Mouse (Mus musculus) heart, embryonic 14.5 days (tissue): Measurements from ENCODE around the gene Trpm2. TPM values are rescaled to one million over a fixed set of nuclear protein-coding genes. Genes with fewer than 3 reads are reported as not detected.

Source experiments
- ATAC-seq: fragments of 200-750 bp; cut with Nextera tagmentation; 2 replicates; pipeline ENCODE4 v1.8.0; 2017; ENCODE audit warnings: low read depth, moderate TSS enrichment; ENCODE audit not compliant: insufficient number of reproducible peaks, insufficient read depth, low FRiP score
- H3K27ac ChIP-seq, 2 experiments: fragments of 200-500 bp in 1 of 2; fragments of 300-500 bp in 1 of 2; sonication (generic) in 1 of 2; replicated peaks in 1 of 2; 2 replicates each; pipeline ENCODE4 v1.5.1; 2012 to 2014; ENCODE audit warnings: low read depth in 2 of 2, low read length in 2 of 2, control low read depth in 1 of 2, mild to moderate bottlenecking in 1 of 2, mixed read lengths in 1 of 2; ENCODE audit not compliant: control insufficient read depth in 1 of 2, insufficient read depth in 1 of 2
- H3K27me3 ChIP-seq: fragments of 300-500 bp; sonication (generic); 2 replicates; pipeline ENCODE4 v1.6.1; 2014; ENCODE audit warnings: mild to moderate bottlenecking, low read length, control low read depth; ENCODE audit not compliant: control insufficient read depth, insufficient read depth
- H3K36me3 ChIP-seq: fragments of 300-500 bp; sonication (generic); 2 replicates; pipeline ENCODE4 v1.6.1; 2014; ENCODE audit warnings: mild to moderate bottlenecking, control low read depth, low read length, mixed read lengths; ENCODE audit not compliant: control insufficient read depth, insufficient read depth
- H3K4me1 ChIP-seq, 2 experiments: fragments of 200-500 bp in 1 of 2; fragments of 300-500 bp in 1 of 2; sonication (generic) in 1 of 2; 2 replicates each; pipeline ENCODE4 v1.6.1; 2012 to 2014; ENCODE audit warnings: low read length in 2 of 2, control low read depth in 1 of 2, mixed read lengths in 1 of 2; ENCODE audit not compliant: control insufficient read depth in 2 of 2, insufficient read depth in 2 of 2
- H3K4me2 ChIP-seq: fragments of 300-500 bp; sonication (generic); 2 replicates; pipeline ENCODE4 v1.6.1; 2014; ENCODE audit warnings: mild to moderate bottlenecking, low read length
- H3K4me3 ChIP-seq, 2 experiments: fragments of 200-500 bp in 1 of 2; fragments of 300-500 bp in 1 of 2; sonication (generic) in 1 of 2; 2 replicates each; pipeline ENCODE4 v1.5.1; 2012 to 2014; ENCODE audit warnings: low read length in 2 of 2, mild to moderate bottlenecking in 2 of 2, control low read depth in 1 of 2, low read depth in 1 of 2, moderate library complexity in 1 of 2; ENCODE audit not compliant: control insufficient read depth in 1 of 2, insufficient read depth in 1 of 2
- H3K9ac ChIP-seq: fragments of 300-500 bp; sonication (generic); 2 replicates; pipeline ENCODE4 v1.6.1; 2014; ENCODE audit warnings: mild to moderate bottlenecking, low read length
- H3K9me3 ChIP-seq: fragments of 300-500 bp; sonication (generic); 2 replicates; pipeline ENCODE4 v1.6.1; 2016; ENCODE audit warnings: low read length, control low read depth; ENCODE audit not compliant: control insufficient read depth
- WGBS: fragments of 180-500 bp; shearing (Covaris S2); extraction: QIAGEN DNeasy Blood & Tissue Kit; methylation state at CpG from one replicate; pipeline ENCODE4 v1.1.7; 2014; 5-methylcytosine and 5-hydroxymethylcytosine counted together
- polyA plus RNA-seq: library from polyadenylated mRNA; unstranded; fragments of >200 nt; fragmentation: Nextera tagmentation; extraction: Ambion mirVana; gene quantifications from 2 replicates; pipeline ENCODE4 v1.2.1, GENCODE M21; 2014

Gene Trpm2
- polyA plus RNA-seq, 1 experiment from 2014 or later, result 0.51 TPM

GRCm38 (mm10) chr10:77978351-77979350 is 8.3 kb upstream of the Trpm2 start, which contains the start of gene 1810043G02Rik:
Gene 1810043G02Rik (plus strand): TSS chr10:77978524.
- Histone ChIP-seq H3K4me3 (peak within 1 kb of the TSS; percentile 60 to 70), H3K9me3 (no peaks in the 10 kb centered on the region), H3K36me3 (0 out of 2 replicates have a peak, but pooled peaks cover 4% of the 10 kb centered on the region), H3K4me1 (peaks cover 5 to 9% of the 10 kb centered on the region in 2 experiments; a peak in 3 of 4 replicates), H3K4me2 (peak within 1 kb of the TSS; percentile 84), H3K9ac (peak within 1 kb of the TSS; percentile 83), H3K27ac (peak within 1 kb of the TSS; percentile 28 to 41; a peak in 1 of 4 replicates), H3K27me3 (no peaks in the 10 kb centered on the region)
- peak; percentile 96 for ATAC-seq
- 1% methylated on average over 57 of the region's 57 CpGs for WGBS

DNA sequence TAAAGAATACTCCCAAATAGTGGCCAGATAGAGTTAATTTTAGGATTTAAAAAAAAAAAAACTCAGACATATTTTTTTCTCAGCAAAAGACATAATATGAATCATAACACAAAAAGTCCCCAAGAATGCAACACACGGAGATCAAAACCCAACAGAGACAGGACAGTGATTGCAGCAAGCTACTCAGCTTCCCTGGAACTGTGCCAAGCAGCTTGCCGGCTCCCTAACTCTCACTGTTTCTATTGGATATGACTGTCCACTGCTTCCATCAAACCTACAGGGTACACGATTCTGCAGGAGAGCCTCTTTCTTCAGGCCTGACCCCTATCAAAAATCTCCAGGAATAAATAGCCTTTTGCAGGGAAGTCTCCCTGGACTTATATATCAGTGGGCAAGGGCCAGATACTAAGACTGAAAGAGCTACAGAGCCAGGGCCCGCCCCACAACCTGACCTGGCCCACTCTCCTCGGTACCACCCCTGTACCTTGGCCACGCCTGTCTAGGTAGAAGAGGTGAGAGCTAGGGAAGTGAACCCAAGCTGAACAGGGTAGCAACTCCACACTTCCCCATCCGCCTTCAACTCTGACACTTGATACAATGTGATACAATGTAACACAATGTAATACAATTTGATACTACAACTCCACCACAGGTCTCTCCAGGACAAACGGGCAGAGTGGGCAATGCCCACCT is 6.2 kb upstream of the Trpm2 start:
- H3K9ac ChIP-seq, result no peak overlapping the region
- H3K9me3 ChIP-seq, result no peaks in the 10 kb centered on the region
- H3K27me3 ChIP-seq, result no peaks in the 10 kb centered on the region
- 0 out of 2 replicates have a peak, but pooled peaks cover 4% of the 10 kb centered on the region for H3K36me3 ChIP-seq
- 56% methylated on average over 8 of the region's 8 CpGs for WGBS
- H3K4me3 ChIP-seq, result no peak overlapping the region
- no peak for ATAC-seq
- H3K4me1 ChIP-seq, result peaks cover 5 to 9% of the 10 kb centered on the region in 2 experiments; a peak in 3 of 4 replicates
- no peak overlapping the region for H3K4me2 ChIP-seq
- no peak overlapping the region for H3K27ac ChIP-seq

- H3K36me3 ChIP-seq, result no peaks in the 10 kb centered on the region
- WGBS, result 5% methylated on average over 4 of the region's 4 CpGs
Measured at GRCm38 (mm10) chr10:77975653-77976052, 5.3 kb upstream of the Trpm2 start.

GRCm38 (mm10) chr10:77974811-77975210 is 4.4 kb upstream of the Trpm2 start:
- no peak for ATAC-seq
- WGBS, result 53% methylated on average over 5 of the region's 5 CpGs

More at GRCm38 (mm10) chr10:77975653-77976052, 5.3 kb upstream of the Trpm2 start:
- Histone ChIP-seq H3K4me3 (no peak overlapping the region), H3K9ac (no peak overlapping the region), H3K9me3 (no peaks in the 10 kb centered on the region), H3K27ac (no peak overlapping the region), H3K4me2 (no peak overlapping the region), H3K4me1 (peaks cover 5 to 9% of the 10 kb centered on the region in 2 experiments; a peak in 3 of 4 replicates), H3K27me3 (peaks cover under 1% of the 10 kb centered on the region; the same call in 1 of the 2 replicates)
- no peak for ATAC-seq

DNA sequence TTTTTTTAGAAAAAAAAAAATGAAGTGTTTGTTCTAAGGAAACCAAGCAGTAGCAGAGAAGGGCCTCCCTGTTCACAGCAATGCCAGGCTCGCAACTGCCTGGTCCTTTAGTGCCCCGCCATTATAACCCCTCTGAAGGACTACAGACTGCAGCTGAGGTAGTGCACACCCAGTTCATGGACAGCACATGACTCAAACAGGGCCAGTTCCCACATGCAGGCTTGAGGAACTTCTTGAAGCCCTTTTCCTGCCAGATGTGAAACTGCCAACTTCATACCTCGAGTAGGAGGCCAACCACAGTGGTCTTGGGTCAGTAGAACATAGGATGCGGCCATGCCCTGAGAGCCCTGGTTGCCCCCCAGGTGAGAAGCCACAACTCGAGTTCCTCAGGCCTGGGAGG is 4.0 kb upstream of the Trpm2 start:
- no peak for ATAC-seq
- Histone ChIP-seq H3K4me3 (no peak overlapping the region), H3K9me3 (no peaks in the 10 kb centered on the region), H3K27me3 (peaks cover 14% of the 10 kb centered on the region), H3K4me2 (no peak overlapping the region), H3K4me1 (peaks cover 9 to 12% of the 10 kb centered on the region in 2 experiments; a peak in 3 of 4 replicates), H3K9ac (no peak overlapping the region), H3K27ac (no peak overlapping the region), H3K36me3 (no peaks in the 10 kb centered on the region)
- 70% methylated on average over 5 of the region's 5 CpGs for WGBS

More at GRCm38 (mm10) chr10:77974811-77975210, 4.4 kb upstream of the Trpm2 start:
- Histone ChIP-seq H3K4me3 (no peak overlapping the region), H3K27ac (no peak overlapping the region), H3K4me2 (no peak overlapping the region), H3K9me3 (no peaks in the 10 kb centered on the region), H3K27me3 (peaks cover 9% of the 10 kb centered on the region), H3K4me1 (peaks cover 7 to 9% of the 10 kb centered on the region in 2 experiments; a peak in 3 of 4 replicates), H3K36me3 (no peaks in the 10 kb centered on the region), H3K9ac (no peak overlapping the region)

GRCm38 (mm10) chr10:77971709-77972553 is 1.6 kb upstream of the Trpm2 start:
- no peak for ATAC-seq
- H3K27ac ChIP-seq, result no peak overlapping the region
- H3K4me2 ChIP-seq, result no peak overlapping the region
- H3K9ac ChIP-seq, result no peak overlapping the region
- H3K4me1 ChIP-seq, result peaks cover 0 to 10% of the 10 kb centered on the region in 2 experiments; a peak in 1 of 4 replicates
- 60% methylated on average over 17 of the region's 17 CpGs for WGBS
- H3K27me3 ChIP-seq, result peaks cover 32% of the 10 kb centered on the region
- no peak overlapping the region for H3K4me3 ChIP-seq
- H3K36me3 ChIP-seq, result no peaks in the 10 kb centered on the region
- H3K9me3 ChIP-seq, result no peaks in the 10 kb centered on the region
